Mouse (Mus musculus): Measurements from ENCODE around the gene Fgfr2.
"Not testable (repeated sequence)": the region's sequence is repeated elsewhere in the genome, so short reads cannot be mapped to it uniquely, and the experiment has no call there.

Fgfr2 gene

GRCm38 (mm10) chr7:130592975-130593374 is 2530.2 kb downstream of the Fgfr2 start:
- DNase-seq (ENCODE audit: low spot score), result not testable (repeated sequence)

- DNase-seq (ENCODE audit: low spot score), result no peak
Observed at GRCm38 (mm10) chr7:130590845-130591437, 2532.2 kb downstream of the Fgfr2 start.

- DNase-seq (ENCODE audit: low spot score), result peak; percentile 50
Observed at GRCm38 (mm10) chr7:130590081-130590828, 2532.9 kb downstream of the Fgfr2 start.

GRCm38 (mm10) chr7:130586521-130587072 is 2536.6 kb downstream of the Fgfr2 start:
- no peak for DNase-seq (ENCODE audit: low spot score)

GRCm38 (mm10) chr7:130578607-130579006 is 2544.5 kb downstream of the Fgfr2 start:
- no peak for DNase-seq (ENCODE audit: low spot score)

- DNase-seq (ENCODE audit: low spot score), result no peak
Observed at GRCm38 (mm10) chr7:130578066-130578465, 2545.1 kb downstream of the Fgfr2 start.

- no peak for DNase-seq (ENCODE audit: low spot score)
Observed at GRCm38 (mm10) chr7:130577388-130578003, 2545.7 kb downstream of the Fgfr2 start, which contains the start of gene Tacc2. Gene Tacc2 (plus strand): TSS chr7:130577438.

GRCm38 (mm10) chr7:130576981-130577380 is 2546.2 kb downstream of the Fgfr2 start:
- no peak for DNase-seq (ENCODE audit: low spot score)

GRCm38 (mm10) chr7:130574211-130574991 is 2548.7 kb downstream of the Fgfr2 start:
- no peak for DNase-seq (ENCODE audit: low spot score)

GRCm38 (mm10) chr7:130573746-130574145 is 2549.4 kb downstream of the Fgfr2 start:
- DNase-seq (ENCODE audit: low spot score), result no peak

- no peak for DNase-seq (ENCODE audit: low spot score)
Observed at GRCm38 (mm10) chr7:130572821-130573220, 2550.3 kb downstream of the Fgfr2 start, which contains the start of gene Nsmce4a. Gene Nsmce4a (minus strand): TSS chr7:130573118.

- DNase-seq (ENCODE audit: low spot score), result no peak
Observed at GRCm38 (mm10) chr7:130570472-130570871, 2552.7 kb downstream of the Fgfr2 start.

- DNase-seq (ENCODE audit: low spot score), result no peak
Observed at GRCm38 (mm10) chr7:130568783-130569436, 2554.2 kb downstream of the Fgfr2 start.

- no peak for DNase-seq (ENCODE audit: low spot score)
Observed at GRCm38 (mm10) chr7:130564596-130564995, 2558.6 kb downstream of the Fgfr2 start.

GRCm38 (mm10) chr7:130563880-130564279 is 2559.3 kb downstream of the Fgfr2 start:
- no peak for DNase-seq (ENCODE audit: low spot score)

GRCm38 (mm10) chr7:130563276-130563675 is 2559.9 kb downstream of the Fgfr2 start:
- no peak for DNase-seq (ENCODE audit: low spot score)

- no peak for DNase-seq (ENCODE audit: low spot score)
Observed at GRCm38 (mm10) chr7:130560933-130561332, 2562.2 kb downstream of the Fgfr2 start.

- DNase-seq (ENCODE audit: low spot score), result no peak
Observed at GRCm38 (mm10) chr7:130558592-130558991, 2564.6 kb downstream of the Fgfr2 start.

- DNase-seq (ENCODE audit: low spot score), result no peak
Observed at GRCm38 (mm10) chr7:130555597-130555996, 2567.6 kb downstream of the Fgfr2 start.

GRCm38 (mm10) chr7:130553321-130553720 is 2569.8 kb downstream of the Fgfr2 start:
- DNase-seq (ENCODE audit: low spot score), result no peak

GRCm38 (mm10) chr7:130552780-130553179 is 2570.4 kb downstream of the Fgfr2 start:
- no peak for DNase-seq (ENCODE audit: low spot score)

Measured in layer of hippocampus, adult 11-12 months (tissue).